Mouse (Mus musculus) small intestine, adult 2 months (tissue): ENCODE data around the gene Abce1.

Experiments
- CTCF ChIP-seq: fragments of 200-500 bp; IDR thresholded peaks from 2 replicates; pipeline ENCODE4 v1.5.1; 2012; ENCODE audit warnings: low read depth, mild to moderate bottlenecking, control low read depth, inconsistent platforms, low read length, moderate library complexity, mixed read lengths; ENCODE audit not compliant: insufficient replicate concordance, insufficient read length; ENCODE audit errors: extremely low read depth
- POLR2A ChIP-seq: fragments of 200-500 bp; IDR thresholded peaks from 2 replicates; pipeline ENCODE4 v1.6.1; 2012; ENCODE audit warnings: low read depth, mild to moderate bottlenecking, control low read depth, inconsistent platforms, low read length, moderate library complexity

- no peak for TF ChIP-seq CTCF
- TF ChIP-seq POLR2A: no peak
These were observed 10.0 kb upstream of the Abce1 start for GRCm38 (mm10) chr8:79721537-79721936.
